Mouse (Mus musculus): ENCODE measurements around the gene Nfam1. TPM values are rescaled to one million over a fixed set of nuclear protein-coding genes. Genes with fewer than 3 reads are reported as not detected.

Gene Nfam1
- polyA plus RNA-seq, 1 experiment from 2014 or later, result 1.9 TPM

GRCm38 (mm10) chr15:83036089-83036488, 3.0 kb upstream of the Nfam1 start:
- WGBS, result 56% methylated on average over 7 of the region's 7 CpGs
- no peak overlapping the region for H3K27ac ChIP-seq (replicated peaks; ENCODE audit: low read depth, low read length)
- H3K4me2 ChIP-seq (ENCODE audit: low read depth, severe bottlenecking), result no peak overlapping the region
- no peak overlapping the region for H3K9ac ChIP-seq (ENCODE audit: low read length)
- H3K4me3 ChIP-seq (ENCODE audit: low read depth, low read length), result no peak overlapping the region
- DNase-seq (ENCODE audit: low spot score), result no peak
- peaks cover 12% of the 10 kb centered on the region; the same call in 1 of the 2 replicates for H3K27me3 ChIP-seq (ENCODE audit: control insufficient read depth, insufficient read depth, low read length)
- no peaks in the 10 kb centered on the region for H3K9me3 ChIP-seq (ENCODE audit: control insufficient read depth, low read length)
- peaks cover 14% of the 10 kb centered on the region for H3K4me1 ChIP-seq (ENCODE audit: control insufficient read depth, insufficient read depth, low read length)
- no peaks in the 10 kb centered on the region for H3K36me3 ChIP-seq (ENCODE audit: control insufficient read depth, insufficient read depth, low read length)
- ATAC-seq (ENCODE audit: insufficient number of reproducible peaks, low FRiP score, low TSS enrichment, low read depth), result no peak

GRCm38 (mm10) chr15:83034275-83034977, 1.3 kb upstream of the Nfam1 start:
- H3K4me2 ChIP-seq (ENCODE audit: low read depth, severe bottlenecking), result no peak overlapping the region
- H3K4me1 ChIP-seq (ENCODE audit: control insufficient read depth, insufficient read depth, low read length), result peaks cover 25% of the 10 kb centered on the region
- 16% methylated on average over 17 of the region's 17 CpGs for WGBS
- no peak overlapping the region for H3K27ac ChIP-seq (replicated peaks; ENCODE audit: low read depth, low read length)
- no peak overlapping the region for H3K9ac ChIP-seq (ENCODE audit: low read length)
- no peak for ATAC-seq (ENCODE audit: insufficient number of reproducible peaks, low FRiP score, low TSS enrichment, low read depth)
- no peak for DNase-seq (ENCODE audit: low spot score)
- no peaks in the 10 kb centered on the region for H3K36me3 ChIP-seq (ENCODE audit: control insufficient read depth, insufficient read depth, low read length)
- no peaks in the 10 kb centered on the region for H3K9me3 ChIP-seq (ENCODE audit: control insufficient read depth, low read length)
- H3K4me3 ChIP-seq (ENCODE audit: low read depth, low read length), result no peak overlapping the region
- H3K27me3 ChIP-seq (ENCODE audit: control insufficient read depth, insufficient read depth, low read length), result peaks cover 12% of the 10 kb centered on the region; the same call in 1 of the 2 replicates

- peaks cover 12% of the 10 kb centered on the region; the same call in 1 of the 2 replicates for H3K27me3 ChIP-seq (ENCODE audit: control insufficient read depth, insufficient read depth, low read length)
- no peak overlapping the region for H3K27ac ChIP-seq (replicated peaks; ENCODE audit: low read depth, low read length)
- ATAC-seq (ENCODE audit: insufficient number of reproducible peaks, low FRiP score, low TSS enrichment, low read depth), result no peak
- H3K4me2 ChIP-seq (ENCODE audit: low read depth, severe bottlenecking), result no peak overlapping the region
- H3K9ac ChIP-seq (ENCODE audit: low read length), result no peak overlapping the region
- H3K4me3 ChIP-seq (ENCODE audit: low read depth, low read length), result no peak overlapping the region
- H3K9me3 ChIP-seq (ENCODE audit: control insufficient read depth, low read length), result no peaks in the 10 kb centered on the region
- H3K4me1 ChIP-seq (ENCODE audit: control insufficient read depth, insufficient read depth, low read length), result peaks cover 31% of the 10 kb centered on the region
- no peak for DNase-seq (ENCODE audit: low spot score)
- no peaks in the 10 kb centered on the region for H3K36me3 ChIP-seq (ENCODE audit: control insufficient read depth, insufficient read depth, low read length)
- 37% methylated on average over 4 of the region's 4 CpGs for WGBS
Measured at GRCm38 (mm10) chr15:83030884-83031283, 2.2 kb downstream of the Nfam1 start.

- Histone ChIP-seq H3K9ac (ENCODE audit: low read length) (peak overlapping the region; percentile 1; the same call in 1 of the 2 replicates), H3K27me3 (ENCODE audit: control insufficient read depth, insufficient read depth, low read length) (peaks cover 10% of the 10 kb centered on the region; the same call in 1 of the 2 replicates), H3K4me1 (ENCODE audit: control insufficient read depth, insufficient read depth, low read length) (peaks cover 38% of the 10 kb centered on the region), H3K27ac (replicated peaks; ENCODE audit: low read depth, low read length) (peak overlapping the region; percentile 77), H3K4me3 (ENCODE audit: low read depth, low read length) (no peak overlapping the region), H3K36me3 (ENCODE audit: control insufficient read depth, insufficient read depth, low read length) (no peaks in the 10 kb centered on the region), H3K4me2 (ENCODE audit: low read depth, severe bottlenecking) (no peak overlapping the region), H3K9me3 (ENCODE audit: control insufficient read depth, low read length) (no peaks in the 10 kb centered on the region)
- peak; percentile 47 for DNase-seq (ENCODE audit: low spot score)
- no peak for ATAC-seq (ENCODE audit: insufficient number of reproducible peaks, low FRiP score, low TSS enrichment, low read depth)
- whole genome bisulfite sequencing, result 32% methylated on average over 11 of the region's 11 CpGs
Measured at GRCm38 (mm10) chr15:83029725-83030718, 3.1 kb downstream of the Nfam1 start.

- 0 out of 2 replicates have a peak, but pooled peaks cover 2% of the 10 kb centered on the region for H3K27me3 ChIP-seq (ENCODE audit: control insufficient read depth, insufficient read depth, low read length)
- no peaks in the 10 kb centered on the region for H3K9me3 ChIP-seq (ENCODE audit: control insufficient read depth, low read length)
- ATAC-seq (ENCODE audit: insufficient number of reproducible peaks, low FRiP score, low TSS enrichment, low read depth) (no peak), DNase-seq (ENCODE audit: low spot score) (peak; percentile 47)
- peaks cover 40% of the 10 kb centered on the region for H3K4me1 ChIP-seq (ENCODE audit: control insufficient read depth, insufficient read depth, low read length)
- H3K36me3 ChIP-seq (ENCODE audit: control insufficient read depth, insufficient read depth, low read length), result no peaks in the 10 kb centered on the region
- 0 out of 2 replicates have a peak overlapping the region, but pooled peaks have one; percentile 1 for H3K4me2 ChIP-seq (ENCODE audit: low read depth, severe bottlenecking)
- H3K9ac ChIP-seq (ENCODE audit: low read length), result no peak overlapping the region
- 33% methylated on average over 8 of the region's 8 CpGs for WGBS
- no peak overlapping the region for H3K27ac ChIP-seq (replicated peaks; ENCODE audit: low read depth, low read length)
- no peak overlapping the region for H3K4me3 ChIP-seq (ENCODE audit: low read depth, low read length)
Measured at GRCm38 (mm10) chr15:83026129-83026528, 7.0 kb downstream of the Nfam1 start.

GRCm38 (mm10) chr15:83025041-83025760, 7.9 kb downstream of the Nfam1 start:
- Histone ChIP-seq H3K4me2 (ENCODE audit: low read depth, severe bottlenecking) (peak overlapping the region; percentile 23; the same call in 1 of the 2 replicates), H3K4me3 (ENCODE audit: low read depth, low read length) (no peak overlapping the region), H3K4me1 (ENCODE audit: control insufficient read depth, insufficient read depth, low read length) (peaks cover 35% of the 10 kb centered on the region), H3K9me3 (ENCODE audit: control insufficient read depth, low read length) (no peaks in the 10 kb centered on the region), H3K9ac (ENCODE audit: low read length) (no peak overlapping the region), H3K27ac (replicated peaks; ENCODE audit: low read depth, low read length) (peak overlapping the region; percentile 63; the same call in 1 of the 2 replicates), H3K27me3 (ENCODE audit: control insufficient read depth, insufficient read depth, low read length) (0 out of 2 replicates have a peak, but pooled peaks cover 2% of the 10 kb centered on the region), H3K36me3 (ENCODE audit: control insufficient read depth, insufficient read depth, low read length) (no peaks in the 10 kb centered on the region)
- 5% methylated on average over 25 of the region's 25 CpGs for WGBS
- DNase-seq (ENCODE audit: low spot score), result peak; percentile 76
- no peak for ATAC-seq (ENCODE audit: insufficient number of reproducible peaks, low FRiP score, low TSS enrichment, low read depth)

GRCm38 (mm10) chr15:83022947-83023346, 10.2 kb downstream of the Nfam1 start:
- Histone ChIP-seq H3K36me3 (ENCODE audit: control insufficient read depth, insufficient read depth, low read length) (no peaks in the 10 kb centered on the region), H3K27ac (replicated peaks; ENCODE audit: low read depth, low read length) (no peak overlapping the region), H3K27me3 (ENCODE audit: control insufficient read depth, insufficient read depth, low read length) (0 out of 2 replicates have a peak, but pooled peaks cover 2% of the 10 kb centered on the region), H3K4me1 (ENCODE audit: control insufficient read depth, insufficient read depth, low read length) (peaks cover 30% of the 10 kb centered on the region), H3K4me3 (ENCODE audit: low read depth, low read length) (no peak overlapping the region), H3K9me3 (ENCODE audit: control insufficient read depth, low read length) (no peaks in the 10 kb centered on the region), H3K4me2 (ENCODE audit: low read depth, severe bottlenecking) (no peak overlapping the region), H3K9ac (ENCODE audit: low read length) (no peak overlapping the region; the same call in 1 of the 2 replicates)
- ATAC-seq (ENCODE audit: insufficient number of reproducible peaks, low FRiP score, low TSS enrichment, low read depth) (no peak), DNase-seq (ENCODE audit: low spot score) (no peak)
- WGBS, result 32% methylated on average over 8 of the region's 8 CpGs
